8 mouse cellular contexts compared by ENCODE assay signal in genomic region chr2:153632871-153633226, GRCm38 (mm10). TPM values are rescaled to one million over a fixed set of nuclear protein-coding genes. Genes with fewer than 3 reads are reported as not detected.
DNase-seq lines count a peak whose midpoint lies in the region; ATAC-seq lines count a peak whose summit lies in the region.

No protein-coding gene starts in this region.

- no peaks in the 10 kb centered on the region for H3K9me3 ChIP-seq in lung, embryonic 15.5 days
- H3K9me3 ChIP-seq in erythroblast, embryonic 14.5 days (ENCODE audit: control insufficient read depth, low read length), result no peaks in the 10 kb centered on the region
- no peaks in the 10 kb centered on the region for H3K9me3 ChIP-seq in limb, embryonic 15.5 days
- no peaks in the 10 kb centered on the region for H3K9me3 ChIP-seq in stomach, embryonic 14.5 days (ENCODE audit: control insufficient read depth, low read depth, low read length)

- no peaks in the 10 kb centered on the region for H3K27me3 ChIP-seq in lung, embryonic 15.5 days
- no peaks in the 10 kb centered on the region for H3K27me3 ChIP-seq in erythroblast, embryonic 14.5 days (ENCODE audit: control insufficient read depth)
- no peaks in the 10 kb centered on the region for H3K27me3 ChIP-seq in limb, embryonic 15.5 days
- H3K27me3 ChIP-seq in stomach, embryonic 14.5 days (ENCODE audit: control insufficient read depth, insufficient read depth, low read length), result no peaks in the 10 kb centered on the region

- no peak for DNase-seq in lung, postnatal 10 days
- DNase-seq in left cerebral cortex, adult 9 months (ENCODE audit: low spot score in 2 of 2), result no peak
- DNase-seq in thymus, adult 18-20 months, result no peak
- no peak for DNase-seq in kidney, postnatal 14 days

- peak overlapping the region; percentile 88; the same call in 1 of the 2 replicates for H3K27ac ChIP-seq in lung, embryonic 15.5 days
- H3K27ac ChIP-seq in limb, embryonic 15.5 days, result peak overlapping the region; percentile 96
- H3K27ac ChIP-seq in stomach, embryonic 14.5 days (ENCODE audit: low read length), result peak overlapping the region; percentile 91

- H3K36me3 ChIP-seq in lung, embryonic 15.5 days, result peaks cover 7% of the 10 kb centered on the region
- peaks cover 10% of the 10 kb centered on the region for H3K36me3 ChIP-seq in erythroblast, embryonic 14.5 days (ENCODE audit: control insufficient read depth)
- H3K36me3 ChIP-seq in limb, embryonic 15.5 days, result peaks cover 12% of the 10 kb centered on the region
- peaks cover 13% of the 10 kb centered on the region for H3K36me3 ChIP-seq in stomach, embryonic 14.5 days (ENCODE audit: control insufficient read depth, insufficient read depth, low read length)

- peaks cover 18% of the 10 kb centered on the region for H3K4me1 ChIP-seq in lung, embryonic 15.5 days
- H3K4me1 ChIP-seq in erythroblast, embryonic 14.5 days (ENCODE audit: control insufficient read depth), result peaks cover 25% of the 10 kb centered on the region
- H3K4me1 ChIP-seq in limb, embryonic 15.5 days, result peaks cover 8% of the 10 kb centered on the region
- peaks cover 6% of the 10 kb centered on the region; the same call in 1 of the 2 replicates for H3K4me1 ChIP-seq in stomach, embryonic 14.5 days (ENCODE audit: control insufficient read depth, insufficient read depth, low read length)

- peak; percentile 7; the same call in 1 of the 2 replicates for ATAC-seq in lung, embryonic 15.5 days (ENCODE audit: borderline replicate concordance, extremely low read depth, low FRiP score, low TSS enrichment)
- ATAC-seq in limb, embryonic 15.5 days (ENCODE audit: insufficient number of reproducible peaks, low FRiP score, low TSS enrichment, low read depth), result no peak
- no peak for ATAC-seq in stomach, embryonic 14.5 days (ENCODE audit: insufficient number of reproducible peaks, insufficient read depth, low FRiP score, low read depth)

- H3K4me3 ChIP-seq in lung, embryonic 15.5 days, result peak overlapping the region; percentile 67
- peak overlapping the region; percentile 91 for H3K4me3 ChIP-seq in erythroblast, embryonic 14.5 days (replicated peaks)
- peak overlapping the region; percentile 91 for H3K4me3 ChIP-seq in limb, embryonic 15.5 days
- peak overlapping the region; percentile 82 for H3K4me3 ChIP-seq in stomach, embryonic 14.5 days (ENCODE audit: low read depth, low read length)

- WGBS in lung, embryonic 15.5 days, result 12% methylated on average over 2 of the region's 2 CpGs
- WGBS in limb, embryonic 15.5 days, result 24% methylated on average over 2 of the region's 2 CpGs
- 23% methylated on average over 2 of the region's 2 CpGs for WGBS in stomach, embryonic 14.5 days

- peak overlapping the region; percentile 62 for H3K4me2 ChIP-seq in lung, embryonic 15.5 days
- H3K4me2 ChIP-seq in limb, embryonic 15.5 days, result peak overlapping the region; percentile 58
- H3K4me2 ChIP-seq in stomach, embryonic 14.5 days (replicated peaks; ENCODE audit: low read depth, low read length), result peak overlapping the region; percentile 55

- H3K9ac ChIP-seq in lung, embryonic 15.5 days, result peak overlapping the region; percentile 81
- peak overlapping the region; percentile 88 for H3K9ac ChIP-seq in limb, embryonic 15.5 days
- H3K9ac ChIP-seq in stomach, embryonic 14.5 days (replicated peaks; ENCODE audit: low read depth, low read length), result peak overlapping the region; percentile 85

RNA-seq across cellular contexts. Expression of gene Commd7, which starts 0.3 kb away (rescaled TPM):
- polyA plus RNA-seq in lung, embryonic 15.5 days (2015; fragmentation: Nextera tagmentation; extraction: Ambion mirVana), result 83.5 and 84.8 TPM in 2 replicates
- polyA plus RNA-seq in erythroblast, embryonic 14.5 days (2012), result 0.38 TPM in 2 replicates
- 78.8 and 83.6 TPM in 2 replicates for polyA plus RNA-seq in limb, embryonic 15.5 days (2015; fragmentation: Nextera tagmentation; extraction: Ambion mirVana)
- polyA plus RNA-seq in stomach, embryonic 14.5 days (2014; fragmentation: Nextera tagmentation; extraction: Ambion mirVana), result 70.2 and 70.4 TPM in 2 replicates

RNA-seq across cellular contexts. Expression of gene Dnmt3b, which starts 16.4 kb away (rescaled TPM):
- 12.3 and 13.0 TPM in 2 replicates for polyA plus RNA-seq in lung, embryonic 15.5 days (2015; fragmentation: Nextera tagmentation; extraction: Ambion mirVana)
- polyA plus RNA-seq in erythroblast, embryonic 14.5 days (2012), result 0.05 and 0.08 TPM in 2 replicates
- polyA plus RNA-seq in limb, embryonic 15.5 days (2015; fragmentation: Nextera tagmentation; extraction: Ambion mirVana), result 6.2 and 6.8 TPM in 2 replicates
- 10.6 and 12.8 TPM in 2 replicates for polyA plus RNA-seq in stomach, embryonic 14.5 days (2014; fragmentation: Nextera tagmentation; extraction: Ambion mirVana)

Comparison
In these comparisons a context has a peak if more than half of its experiments do, and no peak if none do; other contexts are left out.
1. RNA of gene Commd7, which starts 0.3 kb away (polyA plus RNA-seq): 83.5 to 84.8 TPM in lung, embryonic 15.5 days, 78.8 to 83.6 TPM in limb, embryonic 15.5 days and 70.2 to 70.4 TPM in stomach, embryonic 14.5 days; 0.38 TPM in erythroblast, embryonic 14.5 days; every median in the first group is over 10 times any median in the second.
2. Peak in every context shown above with its lines, with median percentiles within 50 percentile points of each other: H3K27ac ChIP-seq, H3K4me2 ChIP-seq, H3K4me3 ChIP-seq and H3K9ac ChIP-seq.